Mouse (Mus musculus) midbrain, postnatal 0 days (tissue): ENCODE data around the gene Arhgap27. TPM values are rescaled to one million over a fixed set of nuclear protein-coding genes. Genes with fewer than 3 reads are reported as not detected.
A peak's percentile ranks its signal among the peaks of the same experiment; 100 is the strongest.
"Not testable (repeated sequence)": the region's sequence is repeated elsewhere in the genome, so short reads cannot be mapped to it uniquely, and the experiment has no call there.

Experiments
- ATAC-seq: fragments of 200-750 bp; cut with Nextera tagmentation; 2 replicates; pipeline ENCODE4 v1.8.0; 2017; ENCODE audit warnings: moderate number of reproducible peaks, mild to moderate bottlenecking, moderate TSS enrichment, moderate library complexity; ENCODE audit not compliant: low FRiP score
- DNase-seq: peaks from one replicate; pipeline ENCODE4 v3.0.0-alpha.2; 2015; ENCODE audit warnings: low spot score
- H3K27ac ChIP-seq: fragments of 300-500 bp; sonication (generic); 2 replicates; pipeline ENCODE4 v1.5.1; 2014; ENCODE audit warnings: low read depth, mild to moderate bottlenecking, low read length, mixed read lengths
- H3K27me3 ChIP-seq: fragments of 300-500 bp; sonication (generic); 2 replicates; pipeline ENCODE4 v1.6.1; 2014; ENCODE audit warnings: low read length, control low read depth, mixed read lengths; ENCODE audit not compliant: insufficient read depth
- H3K36me3 ChIP-seq: fragments of 300-500 bp; sonication (generic); 2 replicates; pipeline ENCODE4 v1.6.1; 2014; ENCODE audit warnings: low read length, control low read depth, mixed read lengths; ENCODE audit not compliant: insufficient read depth
- H3K4me1 ChIP-seq: fragments of 300-500 bp; sonication (generic); 2 replicates; pipeline ENCODE4 v1.6.1; 2014; ENCODE audit warnings: mild to moderate bottlenecking, control low read depth, antibody characterized with exemption, low read length, mixed read lengths; ENCODE audit not compliant: insufficient read depth
- H3K4me2 ChIP-seq: fragments of 300-500 bp; sonication (generic); 2 replicates; pipeline ENCODE4 v1.6.1; 2014; ENCODE audit warnings: low read depth, mild to moderate bottlenecking, low read length, mixed read lengths; ENCODE audit not compliant: poor library complexity, severe bottlenecking
- H3K4me3 ChIP-seq: fragments of 300-500 bp; sonication (generic); 2 replicates; pipeline ENCODE4 v1.5.1; 2014; ENCODE audit warnings: low read depth, mild to moderate bottlenecking, low read length, moderate library complexity
- H3K9ac ChIP-seq: fragments of 300-500 bp; sonication (generic); replicated peaks from 2 replicates; pipeline ENCODE4 v1.6.1; 2014; ENCODE audit warnings: mild to moderate bottlenecking, low read length, moderate library complexity, mixed read lengths; ENCODE audit not compliant: poor library complexity, severe bottlenecking
- H3K9me3 ChIP-seq: fragments of 300-500 bp; sonication (generic); 2 replicates; pipeline ENCODE4 v1.6.1; 2016; ENCODE audit warnings: low read length, control low read depth
- CTCF ChIP-seq: IDR thresholded peaks from 2 replicates; pipeline ENCODE4 v1.5.1; 2016; ENCODE audit warnings: antibody characterized with exemption, mild to moderate bottlenecking
- WGBS: fragments of 180-500 bp; shearing (Covaris S2); extraction: QIAGEN DNeasy Blood & Tissue Kit; methylation state at CpG from one replicate; pipeline ENCODE4 v1.1.7; 2014; 5-methylcytosine and 5-hydroxymethylcytosine counted together
- polyA plus RNA-seq: library from polyadenylated mRNA; unstranded; fragments of >200 nt; fragmentation: Nextera tagmentation; extraction: Ambion mirVana; gene quantifications from 2 replicates; pipeline ENCODE4 v1.2.1, GENCODE M21; 2015
- total RNA-seq: library from RNA; depleted of rRNA; stranded (reverse); fragments of >200 nt; gene quantifications from 2 replicates; pipeline ENCODE4 v1.2.3, GENCODE M21; 2014

The Arhgap27 gene
- total and polyA plus RNA-seq, 2 experiments from 2014 or later, result 4.9 to 7.9 TPM

DNA sequence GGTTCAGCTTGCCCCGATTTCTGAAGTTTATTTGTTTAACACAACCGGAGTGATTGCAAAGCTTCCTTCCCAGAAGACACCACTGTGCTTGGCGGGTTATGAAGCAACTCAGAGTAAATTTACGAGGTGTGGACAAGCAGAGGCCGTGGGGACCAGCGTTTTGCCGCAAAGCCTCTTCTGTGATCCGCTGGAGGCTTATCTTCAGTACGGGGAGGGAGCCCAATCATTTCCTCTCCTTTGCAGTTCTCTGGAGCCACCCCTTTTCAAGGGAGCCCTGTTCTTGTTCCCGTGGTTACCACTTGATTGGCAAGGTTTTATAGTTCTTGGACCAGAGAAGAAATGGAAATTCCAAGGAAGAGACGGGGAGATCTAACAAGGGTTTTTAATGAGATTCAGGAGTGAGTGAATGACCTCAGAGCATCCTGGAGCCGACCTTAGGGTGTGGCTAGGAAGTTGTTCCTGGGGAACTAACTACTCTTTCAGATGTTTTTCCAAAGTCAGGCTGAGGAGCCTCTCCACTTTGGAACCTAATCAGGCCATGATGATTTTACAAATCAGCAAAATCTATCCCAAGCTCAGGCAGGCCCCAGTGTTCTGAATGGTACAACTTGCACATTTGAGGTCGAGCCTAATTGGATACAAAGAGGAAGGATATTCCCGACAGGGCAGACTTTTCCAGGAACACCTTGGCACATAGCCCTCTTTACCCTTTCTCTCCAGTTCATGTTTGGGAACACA lies 71.2 kb downstream of the Arhgap27 start:
- DNase-seq, result peak; percentile 41
- Histone ChIP-seq H3K9me3 (no peaks in the 10 kb centered on the region), H3K9ac (no peak overlapping the region), H3K27me3 (no peaks in the 10 kb centered on the region), H3K4me3 (no peak overlapping the region), H3K36me3 (no peaks in the 10 kb centered on the region), H3K27ac (no peak overlapping the region), H3K4me2 (no peak overlapping the region), H3K4me1 (no peaks in the 10 kb centered on the region)
- no peak for ATAC-seq
- WGBS, result 18% methylated on average over 14 of the region's 14 CpGs
- TF ChIP-seq CTCF, result no peak

- not testable (repeated sequence) for H3K9me3 ChIP-seq, H3K4me2 ChIP-seq, H3K4me3 ChIP-seq, H3K9ac ChIP-seq, H3K36me3 ChIP-seq, DNase-seq, ATAC-seq, H3K4me1 ChIP-seq, H3K27ac ChIP-seq, H3K27me3 ChIP-seq
- WGBS, result 89% methylated on average over 7 of the region's 7 CpGs
Observed at GRCm38 (mm10) chr11:103290841-103291240, 72.7 kb downstream of the Arhgap27 start.

DNA sequence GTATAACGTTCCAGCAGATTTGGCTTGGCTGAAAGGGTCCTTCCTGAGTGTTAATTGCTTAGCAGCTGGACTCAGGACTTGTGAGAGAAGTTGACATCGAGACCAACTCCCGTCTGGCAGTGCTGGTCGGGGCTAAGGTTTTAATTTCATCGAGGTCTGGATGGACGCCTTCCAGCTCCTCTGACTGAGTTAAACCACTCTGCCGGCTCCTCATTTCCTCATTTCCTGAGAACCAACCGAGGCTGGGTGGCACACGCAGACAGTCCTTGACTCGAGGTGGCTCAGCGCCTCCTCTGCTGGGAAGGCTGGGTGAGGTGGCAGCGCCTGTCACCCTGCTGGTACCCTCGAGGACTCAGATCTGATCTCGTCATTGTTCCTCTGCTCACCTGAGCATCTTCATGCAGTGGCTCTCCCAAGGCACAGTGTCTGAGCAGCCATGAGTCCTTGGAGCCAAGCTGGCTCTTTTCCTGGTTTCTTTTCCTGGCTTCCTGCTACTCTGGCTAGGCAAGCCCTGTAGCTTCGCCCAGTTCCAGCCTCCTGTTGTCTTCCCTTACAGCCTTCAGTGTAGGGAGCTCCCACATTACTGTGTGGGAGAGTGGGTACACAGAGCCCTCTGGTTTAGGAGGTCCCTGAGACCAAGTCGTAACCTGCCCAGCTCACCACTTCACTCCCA lies 75.1 kb downstream of the Arhgap27 start:
- Histone ChIP-seq H3K36me3 (no peaks in the 10 kb centered on the region), H3K27ac (no peak overlapping the region), H3K4me1 (no peaks in the 10 kb centered on the region), H3K9me3 (no peaks in the 10 kb centered on the region), H3K9ac (no peak overlapping the region), H3K4me2 (no peak overlapping the region), H3K27me3 (no peaks in the 10 kb centered on the region), H3K4me3 (no peak overlapping the region)
- DNase-seq (no peak), ATAC-seq (no peak)
- WGBS, result 72% methylated on average over 16 of the region's 16 CpGs
- TF ChIP-seq CTCF, result no peak

GRCm38 (mm10) chr11:103286910-103287309 lies 76.6 kb downstream of the Arhgap27 start:
- no peak overlapping the region for H3K9ac ChIP-seq
- WGBS, result 96% methylated on average over 5 of the region's 5 CpGs
- no peak for DNase-seq
- no peaks in the 10 kb centered on the region for H3K27me3 ChIP-seq
- no peak overlapping the region for H3K4me2 ChIP-seq
- H3K9me3 ChIP-seq, result no peaks in the 10 kb centered on the region
- no peaks in the 10 kb centered on the region for H3K36me3 ChIP-seq
- H3K27ac ChIP-seq, result no peak overlapping the region
- no peak overlapping the region for H3K4me3 ChIP-seq
- TF ChIP-seq CTCF, result no peak
- ATAC-seq, result no peak
- H3K4me1 ChIP-seq, result no peaks in the 10 kb centered on the region

DNA sequence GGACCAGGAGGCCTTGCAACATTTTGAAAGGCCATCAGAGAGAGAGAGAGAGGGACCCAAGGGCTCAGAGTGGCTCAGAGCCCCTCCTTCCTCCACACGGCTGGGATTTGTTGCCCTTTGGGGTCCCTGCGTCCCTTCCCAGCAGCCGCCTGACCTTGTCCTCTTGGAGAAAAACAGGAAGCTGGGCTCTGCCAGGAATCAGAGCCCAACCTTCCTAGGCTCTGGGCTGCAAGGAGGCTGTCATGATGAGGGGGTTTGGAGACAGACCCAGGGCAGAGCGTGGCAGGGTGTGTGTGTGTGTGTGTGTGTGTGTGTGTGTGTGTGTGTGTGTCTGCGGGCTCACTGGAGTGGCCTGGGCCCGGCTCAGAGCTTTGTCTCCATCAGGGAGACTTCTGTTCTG lies 77.5 kb downstream of the Arhgap27 start:
- H3K9me3 ChIP-seq, result no peaks in the 10 kb centered on the region
- no peaks in the 10 kb centered on the region for H3K4me1 ChIP-seq
- no peak overlapping the region for H3K4me2 ChIP-seq
- H3K36me3 ChIP-seq, result no peaks in the 10 kb centered on the region
- DNase-seq (peak; percentile 21), ATAC-seq (no peak)
- no peak overlapping the region for H3K4me3 ChIP-seq
- no peak for TF ChIP-seq CTCF
- H3K27me3 ChIP-seq, result no peaks in the 10 kb centered on the region
- 44% methylated on average over 6 of the region's 6 CpGs for WGBS
- H3K27ac ChIP-seq, result no peak overlapping the region
- no peak overlapping the region for H3K9ac ChIP-seq

DNA sequence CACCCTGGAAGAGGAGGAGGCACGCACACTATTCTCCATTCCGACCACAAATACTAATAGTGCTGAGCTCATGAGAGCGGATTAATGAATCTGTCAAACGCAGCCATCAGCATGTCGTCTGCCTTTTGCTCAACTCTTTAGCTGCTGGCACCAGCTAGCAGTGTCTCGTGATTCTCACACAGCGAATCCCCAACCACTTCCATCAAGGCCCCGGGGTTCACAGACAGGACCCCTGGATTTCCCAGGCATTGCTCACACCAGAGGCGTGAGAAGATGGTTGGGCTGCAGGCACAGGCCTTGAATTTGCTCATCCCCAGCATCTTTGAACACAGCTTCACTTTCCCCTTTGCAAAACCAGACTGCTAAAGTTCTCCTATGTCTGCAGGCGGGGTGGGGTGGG lies 78.2 kb downstream of the Arhgap27 start:
- no peak for ATAC-seq

More for the DNA sequence above, 78.2 kb downstream of the Arhgap27 start:
- Histone ChIP-seq H3K36me3 (no peaks in the 10 kb centered on the region), H3K4me2 (no peak overlapping the region), H3K9ac (no peak overlapping the region), H3K4me1 (no peaks in the 10 kb centered on the region), H3K27ac (no peak overlapping the region), H3K9me3 (no peaks in the 10 kb centered on the region), H3K27me3 (no peaks in the 10 kb centered on the region), H3K4me3 (no peak overlapping the region)
- DNase-seq, result no peak
- TF ChIP-seq CTCF, result no peak
- WGBS, result 81% methylated on average over 10 of the region's 10 CpGs
